Mouse (Mus musculus) neural tube, embryonic 13.5 days (tissue): ENCODE results near the gene Strada. TPM values are rescaled to one million over a fixed set of nuclear protein-coding genes. Genes with fewer than 3 reads are reported as not detected.
A peak's percentile ranks its signal among the peaks of the same experiment; 100 is the strongest.
"Not testable (repeated sequence)": the region's sequence is repeated elsewhere in the genome, so short reads cannot be mapped to it uniquely, and the experiment has no call there.

Experiments
- ATAC-seq: fragments of 200-750 bp; cut with Nextera tagmentation; 2 replicates; pipeline ENCODE4 v1.8.0; 2017; ENCODE audit warnings: low read depth, mild to moderate bottlenecking, moderate TSS enrichment, moderate library complexity
- H3K27ac ChIP-seq: fragments of 300-500 bp; sonication (generic); replicated peaks from 2 replicates; pipeline ENCODE4 v1.5.1; 2015; ENCODE audit warnings: moderate library complexity, mild to moderate bottlenecking, inconsistent platforms
- H3K27me3 ChIP-seq: fragments of 300-500 bp; sonication (generic); 2 replicates; pipeline ENCODE4 v1.6.1; 2015; ENCODE audit warnings: mild to moderate bottlenecking, inconsistent platforms
- H3K36me3 ChIP-seq: fragments of 300-500 bp; sonication (generic); 2 replicates; pipeline ENCODE4 v1.6.1; 2015; ENCODE audit warnings: mild to moderate bottlenecking, inconsistent platforms
- H3K4me1 ChIP-seq: fragments of 300-500 bp; sonication (generic); replicated peaks from 2 replicates; pipeline ENCODE4 v1.6.1; 2015; ENCODE audit warnings: inconsistent platforms
- H3K4me2 ChIP-seq: fragments of 300-500 bp; sonication (generic); 2 replicates; pipeline ENCODE4 v1.6.1; 2015; ENCODE audit warnings: inconsistent platforms, mild to moderate bottlenecking, moderate library complexity
- H3K4me3 ChIP-seq: fragments of 300-500 bp; sonication (generic); 2 replicates; pipeline ENCODE4 v1.5.1; 2015; ENCODE audit warnings: mild to moderate bottlenecking, inconsistent platforms
- H3K9ac ChIP-seq: fragments of 300-500 bp; sonication (generic); 2 replicates; pipeline ENCODE4 v1.6.1; 2015; ENCODE audit warnings: moderate library complexity, mild to moderate bottlenecking, inconsistent platforms
- H3K9me3 ChIP-seq: fragments of 300-500 bp; sonication (generic); 2 replicates; pipeline ENCODE4 v1.6.1; 2016; ENCODE audit warnings: inconsistent platforms
- WGBS: fragments of 180-500 bp; shearing (Covaris S2); methylation state at CpG from one replicate; pipeline ENCODE4 v1.1.7; 2015; 5-methylcytosine and 5-hydroxymethylcytosine counted together
- polyA plus RNA-seq: library from polyadenylated mRNA; unstranded; fragments of >200 nt; fragmentation: Nextera tagmentation; extraction: Ambion mirVana; gene quantifications from 2 replicates; pipeline ENCODE4 v1.2.1, GENCODE M21; 2015

Strada gene
- polyA plus RNA-seq, 1 experiment from 2014 or later, result 32.8 TPM

- peaks cover 19% of the 10 kb centered on the region for H3K36me3 ChIP-seq
- H3K27me3 ChIP-seq, result no peaks in the 10 kb centered on the region
- no peaks in the 10 kb centered on the region for H3K9me3 ChIP-seq
- no peak overlapping the region for H3K4me3 ChIP-seq
- WGBS, result 33% methylated on average over 8 of the region's 8 CpGs
- H3K27ac ChIP-seq, result peak overlapping the region; percentile 85
- peak overlapping the region; percentile 27 for H3K4me2 ChIP-seq
- H3K4me1 ChIP-seq, result peaks cover 15% of the 10 kb centered on the region
- H3K9ac ChIP-seq, result no peak overlapping the region; the same call in 1 of the 2 replicates
- ATAC-seq, result peak; percentile 59
Measured at GRCm38 (mm10) chr11:106134580-106135528, 67.1 kb downstream of the Strada start.

DNA sequence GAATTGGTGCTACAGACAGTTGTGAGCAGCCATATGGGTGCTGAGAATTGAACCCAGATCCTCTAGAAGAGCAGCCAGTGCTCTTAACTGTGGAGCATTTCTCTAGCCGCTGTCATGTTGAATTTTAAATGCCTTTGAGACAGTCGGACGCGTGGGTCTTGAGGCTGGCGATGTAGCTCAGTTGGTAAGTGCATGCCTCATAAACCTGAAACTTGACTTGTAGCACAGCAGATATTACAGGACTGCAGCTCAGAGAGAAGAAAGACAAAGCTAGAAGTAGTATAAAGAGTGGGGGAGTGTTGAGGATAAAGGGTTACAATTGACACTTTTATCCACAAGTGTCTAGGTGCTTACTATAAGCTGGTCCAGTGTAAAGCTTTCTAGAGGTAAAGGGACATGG is 69.5 kb downstream of the Strada start:
- H3K9me3 ChIP-seq, result no peaks in the 10 kb centered on the region
- peaks cover 26% of the 10 kb centered on the region for H3K36me3 ChIP-seq
- H3K4me3 ChIP-seq, result no peak overlapping the region
- H3K27me3 ChIP-seq, result no peaks in the 10 kb centered on the region
- peaks cover 15% of the 10 kb centered on the region for H3K4me1 ChIP-seq
- H3K27ac ChIP-seq, result no peak overlapping the region
- no peak overlapping the region for H3K9ac ChIP-seq
- no peak overlapping the region for H3K4me2 ChIP-seq
- 93% methylated on average over 5 of the region's 5 CpGs for WGBS
- no peak for ATAC-seq

- Histone ChIP-seq H3K4me3 (no peak overlapping the region), H3K9ac (no peak overlapping the region), H3K9me3 (no peaks in the 10 kb centered on the region), H3K4me1 (peaks cover 5% of the 10 kb centered on the region), H3K4me2 (no peak overlapping the region), H3K36me3 (peaks cover 41% of the 10 kb centered on the region), H3K27ac (no peak overlapping the region), H3K27me3 (no peaks in the 10 kb centered on the region)
- no peak for ATAC-seq
- 90% methylated on average over 1 of the region's 1 CpGs for WGBS
Measured at GRCm38 (mm10) chr11:106129477-106129876, 72.5 kb downstream of the Strada start.

DNA sequence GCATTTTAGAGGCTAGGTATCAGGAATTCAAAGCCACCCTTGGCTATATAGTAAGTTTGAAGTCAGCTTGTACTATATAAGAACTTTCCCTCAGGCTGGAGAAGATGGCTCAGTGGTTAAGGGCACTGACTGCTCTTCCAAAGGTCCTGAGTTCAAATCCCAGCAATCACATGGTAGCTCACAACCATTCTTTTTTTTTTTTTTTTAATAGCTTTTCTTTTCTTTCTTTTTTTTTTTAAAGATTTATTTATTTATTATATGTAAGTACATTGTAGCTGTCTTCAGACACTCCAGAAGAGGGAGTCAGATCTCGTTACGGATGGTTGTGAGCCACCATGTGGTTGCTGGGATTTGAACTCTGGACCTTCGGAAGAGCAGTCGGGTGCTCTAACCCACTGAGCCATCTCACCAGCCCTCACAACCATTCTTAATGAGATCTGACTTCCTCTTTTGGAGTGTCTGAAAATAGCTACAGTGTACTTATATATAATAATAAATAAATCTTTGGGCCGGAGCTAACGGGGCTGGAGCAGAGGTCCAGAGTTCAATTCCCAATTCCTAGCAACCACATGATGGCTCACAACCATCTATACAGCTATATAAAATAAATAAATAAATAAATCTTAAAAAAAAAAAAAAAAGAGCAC is 75.1 kb downstream of the Strada start:
- not testable (repeated sequence) for H3K4me1 ChIP-seq, H3K9me3 ChIP-seq, ATAC-seq, H3K27ac ChIP-seq, H3K9ac ChIP-seq, H3K27me3 ChIP-seq, H3K4me2 ChIP-seq, H3K4me3 ChIP-seq
- WGBS, result 98% methylated on average over 4 of the region's 6 CpGs
- peaks cover 63% of the 10 kb centered on the region for H3K36me3 ChIP-seq

GRCm38 (mm10) chr11:106125827-106126226 is 76.1 kb downstream of the Strada start:
- Histone ChIP-seq H3K27ac (no peak overlapping the region), H3K9me3 (no peaks in the 10 kb centered on the region), H3K4me3 (no peak overlapping the region), H3K4me2 (no peak overlapping the region), H3K4me1 (no peaks in the 10 kb centered on the region), H3K27me3 (no peaks in the 10 kb centered on the region), H3K9ac (no peak overlapping the region), H3K36me3 (peaks cover 64% of the 10 kb centered on the region)
- WGBS, result 83% methylated on average over 1 of the region's 1 CpGs
- ATAC-seq, result no peak

- 85% methylated on average over 4 of the region's 4 CpGs for WGBS
- no peak overlapping the region for H3K27ac ChIP-seq
- no peaks in the 10 kb centered on the region for H3K9me3 ChIP-seq
- H3K4me3 ChIP-seq, result no peak overlapping the region
- no peaks in the 10 kb centered on the region for H3K27me3 ChIP-seq
- no peak for ATAC-seq
- H3K9ac ChIP-seq, result no peak overlapping the region
- no peaks in the 10 kb centered on the region for H3K4me1 ChIP-seq
- no peak overlapping the region for H3K4me2 ChIP-seq
- H3K36me3 ChIP-seq, result peaks cover 65% of the 10 kb centered on the region
Measured at GRCm38 (mm10) chr11:106124784-106125183, 77.2 kb downstream of the Strada start.

DNA sequence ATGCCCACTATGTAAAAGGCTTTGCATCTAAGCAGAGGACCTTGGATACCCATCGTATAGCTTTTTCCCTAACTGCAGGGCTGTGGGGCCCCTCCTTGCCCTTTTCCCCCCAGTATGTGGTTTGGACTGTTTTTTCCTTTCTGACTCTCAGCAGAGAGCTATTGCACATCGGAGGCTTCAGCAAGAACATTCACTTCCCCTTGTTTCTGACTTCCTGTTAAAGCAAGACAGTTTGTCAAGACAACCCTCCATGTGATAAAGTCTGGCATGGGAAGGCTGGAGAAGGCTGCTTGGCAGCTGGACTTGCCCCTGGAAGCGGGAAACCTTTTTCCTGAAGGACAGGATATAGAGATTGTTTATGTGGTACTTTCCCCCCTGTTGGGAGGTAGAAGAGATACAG is 79.2 kb downstream of the Strada start:
- Histone ChIP-seq H3K4me1 (no peaks in the 10 kb centered on the region), H3K4me2 (no peak overlapping the region), H3K9me3 (no peaks in the 10 kb centered on the region), H3K27me3 (no peaks in the 10 kb centered on the region), H3K27ac (0 out of 2 replicates have a peak overlapping the region, but pooled peaks have one; percentile 18), H3K36me3 (peaks cover 69% of the 10 kb centered on the region), H3K4me3 (no peak overlapping the region), H3K9ac (no peak overlapping the region)
- 83% methylated on average over 3 of the region's 3 CpGs for WGBS
- ATAC-seq, result no peak

GRCm38 (mm10) chr11:106122221-106122620 is 79.7 kb downstream of the Strada start:
- 0 out of 2 replicates have a peak overlapping the region, but pooled peaks have one; percentile 18 for H3K27ac ChIP-seq
- no peak for ATAC-seq
- no peaks in the 10 kb centered on the region for H3K27me3 ChIP-seq
- peaks cover 74% of the 10 kb centered on the region for H3K36me3 ChIP-seq
- no peaks in the 10 kb centered on the region for H3K4me1 ChIP-seq
- H3K4me3 ChIP-seq, result no peak overlapping the region
- no peaks in the 10 kb centered on the region for H3K9me3 ChIP-seq
- H3K4me2 ChIP-seq, result no peak overlapping the region
- H3K9ac ChIP-seq, result no peak overlapping the region
- 95% methylated on average over 5 of the region's 5 CpGs for WGBS

Other genes starting within 250 kb of the Strada start
- gene Cyb561, start 248.8 kb downstream of the Strada start, polyA plus RNA-seq, result 27.6 and 29.8 TPM in 2 replicates
- gene Ace, start 234.2 kb downstream of the Strada start, polyA plus RNA-seq, result 2.0 and 2.4 TPM in 2 replicates
- not detected in 2 replicates for gene Ace3, start 207.5 kb downstream of the Strada start, polyA plus RNA-seq
- 9.2 and 16.7 TPM in 2 replicates for gene Kcnh6, start 194.0 kb downstream of the Strada start, polyA plus RNA-seq
- 110 and 116 TPM in 2 replicates for gene Dcaf7, start 165.3 kb downstream of the Strada start, polyA plus RNA-seq
- gene Taco1, start 136.1 kb downstream of the Strada start, polyA plus RNA-seq, result 7.5 and 8.9 TPM in 2 replicates
- 15.9 and 18.0 TPM in 2 replicates for gene Map3k3, start 117.6 kb downstream of the Strada start, polyA plus RNA-seq
- not detected in 2 replicates for gene Gm10840, start 41.3 kb downstream of the Strada start, polyA plus RNA-seq
- 171 and 187 TPM in 2 replicates for gene Limd2, start 41.3 kb downstream of the Strada start, polyA plus RNA-seq
- gene Ccdc47, start 14.2 kb upstream of the Strada start, polyA plus RNA-seq, result 96.7 and 111 TPM in 2 replicates
- 87.1 and 89.8 TPM in 2 replicates for gene Ddx42, start 14.8 kb upstream of the Strada start, polyA plus RNA-seq
- gene Ftsj3, start 53.9 kb upstream of the Strada start, polyA plus RNA-seq, result 35.3 and 42.4 TPM in 2 replicates
- 360 and 361 TPM in 2 replicates for gene Psmc5, start 54.0 kb upstream of the Strada start, polyA plus RNA-seq
- 21.8 and 24.3 TPM in 2 replicates for gene Smarcd2, start 70.8 kb upstream of the Strada start, polyA plus RNA-seq
- 0.06 and 0.12 TPM in 2 replicates for gene Tcam1, start 74.5 kb upstream of the Strada start, polyA plus RNA-seq
- not detected in 2 replicates for gene Gh, start 99.7 kb upstream of the Strada start, polyA plus RNA-seq
- 0.99 and 1.6 TPM in 2 replicates for gene Cd79b, start 112.6 kb upstream of the Strada start, polyA plus RNA-seq
- gene Scn4a, start 151.1 kb upstream of the Strada start, polyA plus RNA-seq, result 0.10 TPM in 1 of 2 replicates, not detected in the other
- not detected in 2 replicates for gene Prr29, start 163.3 kb upstream of the Strada start, polyA plus RNA-seq
- 18.3 and 19.3 TPM in 2 replicates for gene Icam2, start 185.9 kb upstream of the Strada start, polyA plus RNA-seq